Mouse (Mus musculus) frontal cortex, postnatal 25 days (tissue): ENCODE results near the gene Cenpb.
"Not testable (repeated sequence)": the region's sequence is repeated elsewhere in the genome, so short reads cannot be mapped to it uniquely, and the experiment has no call there.

Experiments
- DNase-seq, 2 experiments: peaks; one replicate each; pipeline ENCODE4 v3.0.0; 2022; ENCODE audit warnings: low spot score in 2 of 2

Cenpb gene

GRCm38 (mm10) chr2:131179990-131180587 lies at the start of gene Cenpb:
TSS of gene Cenpb (minus strand) at chr2:131180067.
- peak; percentile 68 to 77 for DNase-seq

- DNase-seq: no peak
Measured at GRCm38 (mm10) chr2:131227243-131227642, 47.4 kb upstream of the Cenpb start.

GRCm38 (mm10) chr2:131226669-131227068 lies 46.8 kb upstream of the Cenpb start:
- not testable (repeated sequence) for DNase-seq

- no peak for DNase-seq
Measured at GRCm38 (mm10) chr2:131225178-131225577, 45.3 kb upstream of the Cenpb start.

- DNase-seq: no peak
Measured at GRCm38 (mm10) chr2:131223569-131223968, 43.7 kb upstream of the Cenpb start.

- no peak for DNase-seq
Measured at GRCm38 (mm10) chr2:131222562-131222961, 42.7 kb upstream of the Cenpb start.

GRCm38 (mm10) chr2:131221853-131222515 lies 42.1 kb upstream of the Cenpb start:
- no peak for DNase-seq

- DNase-seq: no peak
Measured at GRCm38 (mm10) chr2:131220030-131220429, 40.2 kb upstream of the Cenpb start.

GRCm38 (mm10) chr2:131215941-131216858 lies 36.3 kb upstream of the Cenpb start:
- DNase-seq: no peak

GRCm38 (mm10) chr2:131213773-131214172 lies 33.9 kb upstream of the Cenpb start:
- DNase-seq: no peak

GRCm38 (mm10) chr2:131211026-131211615 lies 31.3 kb upstream of the Cenpb start:
- no peak for DNase-seq

- DNase-seq: peak; percentile 93 to 95
Measured at GRCm38 (mm10) chr2:131209969-131210792, 30.3 kb upstream of the Cenpb start.

GRCm38 (mm10) chr2:131209125-131209795 lies 29.4 kb upstream of the Cenpb start:
- DNase-seq: no peak

- DNase-seq: no peak
Measured at GRCm38 (mm10) chr2:131208356-131208755, 28.5 kb upstream of the Cenpb start.

GRCm38 (mm10) chr2:131206778-131207177 lies 26.9 kb upstream of the Cenpb start, which contains the start of gene Ap5s1:
TSS of gene Ap5s1 (plus strand) at chr2:131207078.
- DNase-seq: no peak

- DNase-seq: no peak
Measured at GRCm38 (mm10) chr2:131205521-131206182, 25.8 kb upstream of the Cenpb start.

- DNase-seq: peak; percentile 60 to 71
Measured at GRCm38 (mm10) chr2:131204410-131204981, 24.6 kb upstream of the Cenpb start.

GRCm38 (mm10) chr2:131203816-131204409 lies 24.0 kb upstream of the Cenpb start:
- no peak for DNase-seq

GRCm38 (mm10) chr2:131201262-131201661 lies 21.4 kb upstream of the Cenpb start:
- no peak for DNase-seq
